Mouse (Mus musculus): ENCODE measurements at regions not wholly inside any gene's neighbourhood (a gene's known extent, or its start where the extent isn't known, plus 50 kb on each side); places are given as distances from the start of the nearest gene placed in this dataset.

GRCm38 (mm10) chr7:121579497-121579896 lies 127.6 kb downstream of the Usp31 start:
- TF ChIP-seq POLR2A (IDR thresholded peaks at IDR 0.05; ENCODE audit: extremely low read depth, insufficient read depth, low read length) (no peak), CTCF (IDR thresholded peaks at IDR 0.05; ENCODE audit: low read depth, low read length) (no peak)
